Mouse (Mus musculus): ENCODE measurements around the gene Foxred1. TPM values are rescaled to one million over a fixed set of nuclear protein-coding genes. Genes with fewer than 3 reads are reported as not detected.
A peak's percentile ranks its signal among the peaks of the same experiment; 100 is the strongest.

Gene Foxred1
- polyA plus RNA-seq (2016; fragmentation: Nextera tagmentation; extraction: Ambion mirVana) = 49.5 and 52.7 TPM in 2 replicates

DNA sequence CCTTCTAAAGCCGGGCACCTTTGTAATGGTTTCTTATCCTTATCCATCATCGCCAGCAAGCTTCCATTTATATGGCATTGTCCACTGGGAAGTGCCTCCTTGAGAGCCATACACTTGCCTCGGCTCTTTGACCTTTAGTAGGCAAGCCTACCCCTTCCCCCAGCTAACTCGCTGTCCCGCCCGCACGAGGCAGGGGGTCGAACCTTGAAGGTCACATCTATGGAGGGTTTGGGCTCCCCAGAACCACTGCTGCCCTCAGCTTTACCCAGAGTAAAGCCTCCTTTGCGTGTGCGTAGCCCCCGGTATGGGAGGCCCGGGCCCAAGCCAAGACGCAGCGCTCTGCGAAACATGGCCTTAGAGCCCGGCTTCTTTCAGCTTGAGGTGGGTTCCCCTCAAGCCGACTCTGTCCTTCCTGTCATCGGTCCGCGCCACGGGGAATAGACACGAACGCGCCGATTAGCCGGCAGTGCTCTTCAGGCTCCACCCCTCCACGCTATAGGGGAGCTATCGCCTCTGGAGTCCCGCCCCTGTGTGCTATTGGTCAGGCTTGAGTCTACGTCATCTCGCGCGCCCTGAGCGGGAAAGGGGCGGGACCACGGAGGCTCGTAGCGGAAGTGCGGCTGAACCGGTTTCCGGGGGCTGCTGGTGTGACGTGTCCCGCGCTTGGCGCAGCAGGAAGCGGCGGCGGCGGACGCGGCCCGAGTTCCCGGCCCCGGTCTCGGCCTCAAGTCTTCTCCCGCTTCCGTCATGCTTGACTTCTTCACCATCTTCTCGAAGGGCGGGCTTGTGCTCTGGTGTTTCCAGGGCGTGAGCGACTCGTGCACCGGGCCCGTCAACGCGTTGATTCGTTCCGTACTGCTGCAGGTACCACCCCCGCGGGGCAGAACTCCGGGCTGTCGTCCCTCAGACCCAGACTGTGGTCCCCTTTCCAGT, at the start of gene Foxred1:
Gene Foxred1, minus strand, starts transcription at position 514 of the 933 bp plus-strand sequence.
- Histone ChIP-seq H3K9ac (peak within 1 kb of the TSS; percentile 80), H3K4me2 (replicated peaks) (peak within 1 kb of the TSS; percentile 80), H3K27ac (peak within 1 kb of the TSS; percentile 83), H3K4me1 (peaks cover 16% of the 10 kb centered on the region; the same call in 1 of the 2 replicates), H3K4me3 (peak within 1 kb of the TSS; percentile 71), H3K9me3 (no peaks in the 10 kb centered on the region), H3K36me3 (peaks cover 57% of the 10 kb centered on the region), H3K27me3 (no peaks in the 10 kb centered on the region)
- 1% methylated on average over 72 of the region's 72 CpGs for WGBS
- peak; percentile 100 for ATAC-seq (ENCODE audit: insufficient number of reproducible peaks, insufficient read depth, low FRiP score, low TSS enrichment)

DNA sequence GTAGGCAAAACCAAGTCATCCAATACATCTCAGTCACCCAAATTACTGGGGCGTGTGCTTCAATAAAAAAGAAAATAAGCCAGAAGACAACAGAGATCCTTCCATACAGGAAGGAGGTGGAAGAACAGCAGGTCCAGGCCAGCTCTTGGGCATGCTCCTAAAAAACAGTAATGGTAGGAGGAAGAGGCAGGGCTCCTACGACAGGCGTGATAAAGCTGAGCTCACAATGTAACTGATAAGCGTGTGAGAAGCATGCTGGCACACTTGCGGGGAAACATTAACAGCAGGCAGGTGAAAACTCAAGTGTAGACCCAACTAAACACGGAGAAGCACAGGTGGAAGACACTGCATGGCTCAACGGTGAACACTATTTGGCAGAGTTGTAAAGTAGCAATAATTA, 46.5 kb upstream of the Foxred1 start:
- H3K9ac ChIP-seq = no peak overlapping the region
- no peaks in the 10 kb centered on the region for H3K27me3 ChIP-seq
- H3K9me3 ChIP-seq = no peaks in the 10 kb centered on the region
- no peak for ATAC-seq (ENCODE audit: insufficient number of reproducible peaks, insufficient read depth, low FRiP score, low TSS enrichment)
- no peaks in the 10 kb centered on the region for H3K36me3 ChIP-seq
- H3K27ac ChIP-seq = no peak overlapping the region
- no peak overlapping the region for H3K4me2 ChIP-seq (replicated peaks)
- WGBS = 93% methylated on average over 7 of the region's 7 CpGs
- H3K4me1 ChIP-seq = no peaks in the 10 kb centered on the region
- no peak overlapping the region for H3K4me3 ChIP-seq

DNA sequence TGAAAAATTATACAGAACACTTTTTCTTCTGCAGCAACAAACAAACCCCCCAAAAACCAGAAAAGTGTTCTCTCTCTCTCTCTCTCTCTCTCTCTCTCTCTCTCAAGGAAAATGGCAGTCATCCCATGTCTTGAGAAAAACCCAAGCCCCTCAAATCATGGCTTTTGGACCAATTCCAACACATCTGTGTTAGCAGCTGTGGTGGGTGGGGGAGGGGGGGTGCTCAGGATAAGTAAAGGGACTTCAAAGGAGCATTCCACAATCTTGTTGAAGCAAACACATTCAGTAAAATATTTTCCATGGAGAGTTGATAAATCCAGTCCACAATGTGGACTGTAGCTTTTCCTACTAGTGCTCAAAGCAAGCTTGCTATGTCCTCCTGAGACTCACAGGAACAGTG, 38.6 kb upstream of the Foxred1 start:
- Histone ChIP-seq H3K27ac (0 out of 2 replicates have a peak overlapping the region, but pooled peaks have one; percentile 50), H3K4me3 (no peak overlapping the region), H3K4me1 (peaks cover 11% of the 10 kb centered on the region; the same call in 1 of the 2 replicates), H3K9ac (no peak overlapping the region), H3K9me3 (no peaks in the 10 kb centered on the region), H3K4me2 (replicated peaks) (no peak overlapping the region), H3K36me3 (no peaks in the 10 kb centered on the region), H3K27me3 (no peaks in the 10 kb centered on the region)
- no peak for ATAC-seq (ENCODE audit: insufficient number of reproducible peaks, insufficient read depth, low FRiP score, low TSS enrichment)

DNA sequence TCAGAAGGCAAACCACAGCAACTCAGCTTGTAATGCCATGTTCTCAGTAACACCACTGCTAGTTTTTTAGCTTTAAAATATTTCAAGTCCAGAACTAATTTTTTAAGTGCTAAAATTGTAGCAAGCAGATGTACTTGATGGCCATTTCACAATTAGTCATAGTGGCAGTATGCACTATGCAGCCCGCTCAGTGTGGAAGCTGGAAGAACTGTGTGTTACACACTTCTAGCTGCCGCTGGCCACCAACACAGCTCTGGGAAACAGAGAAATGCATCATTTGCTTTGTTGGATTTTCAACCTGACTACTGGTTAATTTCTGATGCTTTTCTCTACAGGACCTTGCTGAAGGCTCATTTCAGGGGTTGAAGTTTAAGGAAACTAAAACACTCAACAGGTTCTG, 36.5 kb upstream of the Foxred1 start:
- Histone ChIP-seq H3K4me1 (peaks cover 11% of the 10 kb centered on the region; the same call in 1 of the 2 replicates), H3K27me3 (no peaks in the 10 kb centered on the region), H3K9me3 (no peaks in the 10 kb centered on the region), H3K36me3 (no peaks in the 10 kb centered on the region), H3K4me3 (no peak overlapping the region), H3K27ac (no peak overlapping the region), H3K4me2 (replicated peaks) (no peak overlapping the region), H3K9ac (no peak overlapping the region)
- WGBS = 91% methylated on average over 2 of the region's 2 CpGs
- ATAC-seq (ENCODE audit: insufficient number of reproducible peaks, insufficient read depth, low FRiP score, low TSS enrichment) = no peak

DNA sequence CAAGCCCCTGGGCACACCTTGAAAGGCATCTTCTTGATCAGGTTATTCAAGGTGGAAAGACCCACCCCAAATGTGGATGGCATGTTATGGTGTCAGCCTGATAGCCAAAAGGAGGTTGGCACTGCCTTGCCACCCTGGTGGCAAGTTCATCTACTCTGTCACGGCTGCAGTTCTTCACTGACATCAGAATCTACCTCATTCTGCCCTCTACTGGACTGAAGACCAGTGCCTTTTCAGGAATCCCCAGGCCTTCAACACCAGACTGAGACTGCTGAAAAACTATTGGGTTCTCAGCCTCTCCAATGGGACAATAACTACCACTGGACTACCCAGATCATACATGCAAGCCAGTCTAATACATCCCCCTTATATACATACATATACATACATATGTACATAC, 28.9 kb upstream of the Foxred1 start:
- ATAC-seq (ENCODE audit: insufficient number of reproducible peaks, insufficient read depth, low FRiP score, low TSS enrichment) = no peak
- no peaks in the 10 kb centered on the region for H3K9me3 ChIP-seq
- H3K4me1 ChIP-seq = no peaks in the 10 kb centered on the region
- H3K36me3 ChIP-seq = no peaks in the 10 kb centered on the region; the same call in 1 of the 2 replicates
- 59% methylated on average over 1 of the region's 1 CpGs for WGBS
- no peak overlapping the region for H3K4me3 ChIP-seq
- no peak overlapping the region for H3K4me2 ChIP-seq (replicated peaks)
- no peak overlapping the region for H3K9ac ChIP-seq
- H3K27me3 ChIP-seq = no peaks in the 10 kb centered on the region
- no peak overlapping the region for H3K27ac ChIP-seq

DNA sequence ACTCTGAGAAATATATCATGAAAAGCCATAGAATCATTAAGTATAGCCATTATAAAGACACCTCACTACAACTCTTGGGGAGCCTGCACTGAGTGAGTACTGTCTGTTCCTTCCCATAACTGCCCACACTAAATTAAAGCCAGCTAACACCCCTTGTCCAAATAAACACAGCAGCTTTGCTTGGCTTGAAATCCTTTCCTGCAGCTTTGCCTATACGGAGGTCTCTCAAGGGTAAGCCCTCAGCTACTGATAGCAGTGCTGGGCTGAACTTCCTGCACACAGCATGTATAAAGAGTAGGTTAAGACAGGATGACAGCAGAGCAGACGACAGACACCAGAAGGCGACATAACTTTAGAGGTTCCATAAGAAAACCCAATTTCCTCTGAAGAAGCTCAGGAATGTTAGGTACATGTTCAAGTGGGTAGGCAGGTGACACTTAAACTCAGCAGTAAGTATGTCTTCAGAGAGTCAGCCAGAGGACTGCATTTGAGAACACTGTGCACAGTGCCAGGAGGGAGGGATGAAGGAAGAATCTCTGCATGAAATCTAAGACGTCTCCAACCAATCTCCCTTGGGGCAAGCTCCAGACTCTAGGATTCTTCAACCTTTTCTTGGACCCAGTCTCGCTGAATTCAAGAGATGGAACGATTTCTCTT, 28.2 kb upstream of the Foxred1 start:
- Histone ChIP-seq H3K36me3 (peaks cover 5% of the 10 kb centered on the region; the same call in 1 of the 2 replicates), H3K4me1 (no peaks in the 10 kb centered on the region), H3K9ac (no peak overlapping the region), H3K27me3 (no peaks in the 10 kb centered on the region), H3K4me2 (replicated peaks) (no peak overlapping the region), H3K4me3 (no peak overlapping the region), H3K27ac (no peak overlapping the region), H3K9me3 (no peaks in the 10 kb centered on the region)
- ATAC-seq (ENCODE audit: insufficient number of reproducible peaks, insufficient read depth, low FRiP score, low TSS enrichment) = no peak
- 64% methylated on average over 6 of the region's 6 CpGs for WGBS

DNA sequence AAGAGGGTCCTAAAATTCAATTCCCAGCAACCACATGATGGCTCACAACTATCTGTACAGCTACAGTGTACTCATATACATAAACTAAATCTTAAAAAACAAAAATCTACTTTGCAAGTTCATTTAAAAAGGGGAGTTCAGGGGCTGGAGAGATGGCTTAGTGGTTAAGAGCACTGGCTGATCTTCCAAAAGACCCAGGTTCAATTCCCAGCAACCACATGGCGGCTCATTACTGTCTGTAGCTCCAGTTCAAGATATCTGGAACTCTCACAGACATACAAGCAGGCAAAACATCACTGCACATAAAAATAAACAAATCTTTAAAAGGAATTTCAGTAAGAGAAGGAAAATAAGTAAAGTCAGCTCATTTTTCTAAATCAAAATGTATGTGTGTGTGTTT, 27.5 kb upstream of the Foxred1 start:
- Histone ChIP-seq H3K4me3 (no peak overlapping the region), H3K9ac (no peak overlapping the region), H3K9me3 (no peaks in the 10 kb centered on the region), H3K4me1 (no peaks in the 10 kb centered on the region), H3K27me3 (no peaks in the 10 kb centered on the region), H3K27ac (no peak overlapping the region), H3K36me3 (peaks cover 6% of the 10 kb centered on the region; the same call in 1 of the 2 replicates), H3K4me2 (replicated peaks) (no peak overlapping the region)
- ATAC-seq (ENCODE audit: insufficient number of reproducible peaks, insufficient read depth, low FRiP score, low TSS enrichment) = no peak
- WGBS = 91% methylated on average over 1 of the region's 1 CpGs

DNA sequence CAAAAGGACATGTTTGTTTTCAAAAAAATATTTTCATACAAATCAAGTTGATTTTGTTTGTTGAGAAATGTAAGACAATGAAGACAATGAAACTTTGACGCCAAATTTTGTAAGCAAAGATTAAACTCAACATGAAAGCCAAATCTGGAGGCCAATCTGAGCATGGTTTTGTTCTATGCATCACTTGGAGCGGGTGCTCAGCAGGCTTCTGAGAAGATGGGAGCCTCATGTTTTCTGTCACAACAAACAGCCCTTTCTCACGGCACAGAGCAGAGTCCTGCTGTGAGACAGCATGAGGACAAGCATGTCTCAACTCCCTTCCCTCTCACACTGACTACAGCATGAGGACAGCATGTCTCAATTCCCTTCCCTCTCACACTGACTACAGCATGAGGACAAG, 25.1 kb upstream of the Foxred1 start:
- Histone ChIP-seq H3K27me3 (no peaks in the 10 kb centered on the region), H3K27ac (no peak overlapping the region), H3K4me2 (replicated peaks) (no peak overlapping the region), H3K9ac (no peak overlapping the region), H3K9me3 (no peaks in the 10 kb centered on the region), H3K4me3 (no peak overlapping the region), H3K4me1 (no peaks in the 10 kb centered on the region), H3K36me3 (peaks cover 15% of the 10 kb centered on the region; the same call in 1 of the 2 replicates)
- no peak for ATAC-seq (ENCODE audit: insufficient number of reproducible peaks, insufficient read depth, low FRiP score, low TSS enrichment)
- 69% methylated on average over 3 of the region's 3 CpGs for WGBS

DNA sequence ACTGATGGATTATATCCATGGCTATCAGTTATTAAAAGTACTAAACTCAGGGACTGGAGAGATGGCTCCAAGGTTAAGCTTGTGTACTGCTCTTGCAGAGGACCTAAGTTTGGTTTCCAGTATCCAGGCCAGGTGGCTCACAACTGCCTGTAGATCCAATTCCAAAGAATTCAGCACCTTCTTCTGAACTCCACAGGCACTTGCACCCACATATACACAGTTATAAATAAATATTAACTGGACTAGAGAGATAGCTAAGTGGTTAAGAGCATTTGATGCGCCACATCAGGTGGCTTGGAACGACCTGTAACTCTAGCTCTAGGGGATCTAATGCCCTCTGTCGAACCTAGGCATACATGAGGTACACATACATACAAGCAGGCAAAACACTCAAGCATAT, 17.8 kb upstream of the Foxred1 start:
- 89% methylated on average over 3 of the region's 3 CpGs for WGBS
- no peak overlapping the region for H3K4me2 ChIP-seq (replicated peaks)
- H3K4me1 ChIP-seq = no peaks in the 10 kb centered on the region
- H3K9me3 ChIP-seq = no peaks in the 10 kb centered on the region
- H3K4me3 ChIP-seq = no peak overlapping the region
- no peak for ATAC-seq (ENCODE audit: insufficient number of reproducible peaks, insufficient read depth, low FRiP score, low TSS enrichment)
- peaks cover 27% of the 10 kb centered on the region for H3K36me3 ChIP-seq
- no peaks in the 10 kb centered on the region for H3K27me3 ChIP-seq
- H3K27ac ChIP-seq = no peak overlapping the region
- no peak overlapping the region for H3K9ac ChIP-seq

DNA sequence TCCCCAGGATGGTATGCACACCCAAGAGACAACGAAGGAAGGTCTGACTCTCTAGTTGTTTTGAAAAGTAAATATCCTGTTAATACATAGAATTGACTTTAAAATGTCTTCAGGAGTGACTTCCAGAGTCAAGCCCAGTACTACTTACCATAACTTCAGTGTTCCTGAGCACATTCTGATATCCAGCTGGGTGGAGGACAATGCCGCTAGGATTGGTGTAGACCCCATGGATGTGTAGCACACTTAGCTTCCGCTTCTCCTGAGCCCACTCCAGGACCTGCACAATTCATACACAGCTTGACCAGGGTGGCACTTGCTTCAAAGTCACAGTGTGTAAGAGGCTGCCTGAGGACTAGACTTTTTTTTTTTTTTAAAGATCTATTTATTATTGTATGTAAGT, 12.6 kb upstream of the Foxred1 start:
- no peak overlapping the region for H3K27ac ChIP-seq
- peaks cover 34% of the 10 kb centered on the region for H3K36me3 ChIP-seq
- H3K9me3 ChIP-seq = no peaks in the 10 kb centered on the region
- 94% methylated on average over 3 of the region's 3 CpGs for WGBS
- H3K4me1 ChIP-seq = no peaks in the 10 kb centered on the region
- no peaks in the 10 kb centered on the region for H3K27me3 ChIP-seq
- H3K9ac ChIP-seq = no peak overlapping the region
- H3K4me3 ChIP-seq = no peak overlapping the region
- H3K4me2 ChIP-seq (replicated peaks) = no peak overlapping the region
- no peak for ATAC-seq (ENCODE audit: insufficient number of reproducible peaks, insufficient read depth, low FRiP score, low TSS enrichment)

DNA sequence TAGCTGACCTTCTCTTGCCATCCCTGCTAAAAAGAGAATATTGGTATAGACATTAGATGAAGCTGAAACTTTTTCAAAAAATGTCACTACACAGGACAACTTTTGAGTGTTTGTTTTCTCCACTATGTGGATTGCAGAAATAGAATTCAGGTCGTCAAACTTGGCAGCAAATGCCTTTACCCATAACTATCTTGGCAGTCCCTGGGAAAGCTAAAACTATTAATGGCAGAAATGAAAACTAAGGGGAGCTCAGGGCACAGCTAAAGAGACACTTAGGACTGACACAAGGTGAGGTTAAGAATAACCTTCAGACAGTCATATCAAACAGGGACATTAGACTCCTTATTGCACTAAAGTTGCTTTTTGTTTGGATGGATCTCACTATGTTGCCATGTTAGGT, 7.1 kb upstream of the Foxred1 start:
- H3K4me3 ChIP-seq = no peak overlapping the region
- ATAC-seq (ENCODE audit: insufficient number of reproducible peaks, insufficient read depth, low FRiP score, low TSS enrichment) = no peak
- 69% methylated on average over 1 of the region's 1 CpGs for WGBS

More for the DNA sequence above, 7.1 kb upstream of the Foxred1 start:
- H3K4me2 ChIP-seq (replicated peaks) = no peak overlapping the region
- H3K36me3 ChIP-seq = peaks cover 57% of the 10 kb centered on the region
- no peaks in the 10 kb centered on the region for H3K4me1 ChIP-seq
- no peak overlapping the region for H3K27ac ChIP-seq
- no peaks in the 10 kb centered on the region for H3K27me3 ChIP-seq
- H3K9me3 ChIP-seq = no peaks in the 10 kb centered on the region
- H3K9ac ChIP-seq = no peak overlapping the region
